Mouse (Mus musculus) bone marrow macrophage, adult 2 months (primary cell): Measurements from ENCODE around the gene Armh2.

Source experiments
- CTCF ChIP-seq: IDR thresholded peaks from 2 replicates; pipeline ENCODE4 v1.5.1; 2012; ENCODE audit warnings: low read depth, mild to moderate bottlenecking, low read length, moderate library complexity
- POLR2A ChIP-seq: IDR thresholded peaks from 2 replicates; pipeline ENCODE4 v1.6.1; 2012; ENCODE audit warnings: mild to moderate bottlenecking, low read depth, low read length, borderline replicate concordance

DNA sequence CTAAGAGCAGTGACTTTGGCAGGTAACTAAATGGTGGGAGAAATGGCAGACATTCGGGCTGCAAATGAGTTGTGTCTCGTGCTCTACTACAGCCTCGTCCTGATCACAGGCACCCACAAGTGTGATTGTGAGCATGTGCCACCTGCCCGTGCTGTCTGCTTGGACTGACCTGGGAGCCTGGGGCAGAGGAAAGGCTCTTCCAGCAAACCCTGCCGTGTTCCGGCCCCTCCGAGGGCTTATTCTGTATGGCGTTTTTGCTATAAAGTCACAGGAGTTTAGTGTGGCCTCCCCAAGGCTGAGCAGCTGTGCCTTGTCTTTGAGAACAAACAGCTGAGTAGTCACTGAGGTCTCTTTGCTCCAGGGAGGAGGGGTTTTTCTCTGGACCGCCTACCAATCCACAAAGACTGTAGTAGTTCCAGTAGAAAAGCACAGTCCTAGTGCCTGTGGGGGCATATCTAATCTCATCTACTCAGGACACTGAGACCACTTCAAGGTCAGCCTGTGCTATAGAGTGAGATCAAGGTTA, 26.6 kb upstream of the Armh2 start:
- no peak for TF ChIP-seq POLR2A
- no peak for TF ChIP-seq CTCF
